Mouse (Mus musculus): ENCODE data around the gene Krt78. TPM values are rescaled to one million over a fixed set of nuclear protein-coding genes. Genes with fewer than 3 reads are reported as not detected.
A peak's percentile ranks its signal among the peaks of the same experiment; 100 is the strongest.

Krt78 gene
- polyA plus RNA-seq, 1 experiment from 2014 or later, result 0.08 TPM

GRCm38 (mm10) chr15:101990946-101991345 lies 36.9 kb upstream of the Krt78 start:
- H3K9ac ChIP-seq (ENCODE audit: low read depth, low read length), result no peak overlapping the region
- ATAC-seq, result no peak
- no peaks in the 10 kb centered on the region for H3K36me3 ChIP-seq (ENCODE audit: control insufficient read depth, insufficient read depth, low read length)
- H3K9me3 ChIP-seq (ENCODE audit: control insufficient read depth, low read length), result peaks cover 7% of the 10 kb centered on the region; the same call in 1 of the 2 replicates
- no peaks in the 10 kb centered on the region for H3K4me1 ChIP-seq (ENCODE audit: control insufficient read depth, insufficient read depth, low read depth, low read length)
- no peak overlapping the region for H3K27ac ChIP-seq (ENCODE audit: low read depth, low read length)
- no peak overlapping the region for H3K4me3 ChIP-seq (ENCODE audit: low read length)
- 90% methylated on average over 6 of the region's 6 CpGs for WGBS
- peaks cover 3% of the 10 kb centered on the region; the same call in 1 of the 2 replicates for H3K27me3 ChIP-seq (replicated peaks; ENCODE audit: control insufficient read depth, insufficient read depth, low read length)
- H3K4me2 ChIP-seq (ENCODE audit: low read length), result no peak overlapping the region

- Histone ChIP-seq H3K4me2 (ENCODE audit: low read length) (no peak overlapping the region), H3K9ac (ENCODE audit: low read depth, low read length) (no peak overlapping the region), H3K4me3 (ENCODE audit: low read length) (no peak overlapping the region), H3K27ac (ENCODE audit: low read depth, low read length) (no peak overlapping the region), H3K4me1 (ENCODE audit: control insufficient read depth, insufficient read depth, low read depth, low read length) (no peaks in the 10 kb centered on the region; the same call in 1 of the 2 replicates), H3K27me3 (replicated peaks; ENCODE audit: control insufficient read depth, insufficient read depth, low read length) (peaks cover 3% of the 10 kb centered on the region; the same call in 1 of the 2 replicates), H3K9me3 (ENCODE audit: control insufficient read depth, low read length) (no peaks in the 10 kb centered on the region), H3K36me3 (ENCODE audit: control insufficient read depth, insufficient read depth, low read length) (no peaks in the 10 kb centered on the region)
- no peak for ATAC-seq
- 65% methylated on average over 8 of the region's 8 CpGs for WGBS
Observed at GRCm38 (mm10) chr15:101988714-101989113, 34.6 kb upstream of the Krt78 start.

GRCm38 (mm10) chr15:101988119-101988518 lies 34.0 kb upstream of the Krt78 start:
- Histone ChIP-seq H3K9ac (ENCODE audit: low read depth, low read length) (no peak overlapping the region), H3K4me2 (ENCODE audit: low read length) (peak overlapping the region; percentile 33; the same call in 1 of the 2 replicates)
- 0 out of 2 replicates have a peak, but pooled peaks have one; percentile 28 for ATAC-seq

GRCm38 (mm10) chr15:101984746-101985145 lies 30.7 kb upstream of the Krt78 start:
- no peaks in the 10 kb centered on the region for H3K9me3 ChIP-seq (ENCODE audit: control insufficient read depth, low read length)
- H3K4me3 ChIP-seq (ENCODE audit: low read length), result no peak overlapping the region
- no peak for ATAC-seq
- peak overlapping the region; percentile 10; the same call in 1 of the 2 replicates for H3K4me2 ChIP-seq (ENCODE audit: low read length)
- H3K36me3 ChIP-seq (ENCODE audit: control insufficient read depth, insufficient read depth, low read length), result no peaks in the 10 kb centered on the region
- H3K27ac ChIP-seq (ENCODE audit: low read depth, low read length), result no peak overlapping the region
- peak overlapping the region; percentile 4; the same call in 1 of the 2 replicates for H3K9ac ChIP-seq (ENCODE audit: low read depth, low read length)
- WGBS, result 19% methylated on average over 6 of the region's 6 CpGs
- H3K27me3 ChIP-seq (replicated peaks; ENCODE audit: control insufficient read depth, insufficient read depth, low read length), result no peaks in the 10 kb centered on the region
- H3K4me1 ChIP-seq (ENCODE audit: control insufficient read depth, insufficient read depth, low read depth, low read length), result no peaks in the 10 kb centered on the region; the same call in 1 of the 2 replicates

More at GRCm38 (mm10) chr15:101988119-101988518, 34.0 kb upstream of the Krt78 start:
- Histone ChIP-seq H3K4me1 (ENCODE audit: control insufficient read depth, insufficient read depth, low read depth, low read length) (no peaks in the 10 kb centered on the region; the same call in 1 of the 2 replicates), H3K4me3 (ENCODE audit: low read length) (no peak overlapping the region), H3K27me3 (replicated peaks; ENCODE audit: control insufficient read depth, insufficient read depth, low read length) (peaks cover 3% of the 10 kb centered on the region; the same call in 1 of the 2 replicates), H3K36me3 (ENCODE audit: control insufficient read depth, insufficient read depth, low read length) (no peaks in the 10 kb centered on the region), H3K27ac (ENCODE audit: low read depth, low read length) (no peak overlapping the region), H3K9me3 (ENCODE audit: control insufficient read depth, low read length) (no peaks in the 10 kb centered on the region)
- WGBS, result under 1% methylated on average over 10 of the region's 10 CpGs

- H3K27ac ChIP-seq (ENCODE audit: low read depth, low read length), result peak overlapping the region; percentile 78
- no peaks in the 10 kb centered on the region for H3K27me3 ChIP-seq (replicated peaks; ENCODE audit: control insufficient read depth, insufficient read depth, low read length)
- ATAC-seq, result peak; percentile 97
- peak overlapping the region; percentile 58 for H3K4me2 ChIP-seq (ENCODE audit: low read length)
- H3K9me3 ChIP-seq (ENCODE audit: control insufficient read depth, low read length), result no peaks in the 10 kb centered on the region
- no peaks in the 10 kb centered on the region; the same call in 1 of the 2 replicates for H3K4me1 ChIP-seq (ENCODE audit: control insufficient read depth, insufficient read depth, low read depth, low read length)
- no peaks in the 10 kb centered on the region for H3K36me3 ChIP-seq (ENCODE audit: control insufficient read depth, insufficient read depth, low read length)
- 5% methylated on average over 15 of the region's 15 CpGs for WGBS
- H3K9ac ChIP-seq (ENCODE audit: low read depth, low read length), result peak overlapping the region; percentile 54
- H3K4me3 ChIP-seq (ENCODE audit: low read length), result peak overlapping the region; percentile 35
Observed at GRCm38 (mm10) chr15:101983949-101984601, 30.0 kb upstream of the Krt78 start.

GRCm38 (mm10) chr15:101983315-101983948 lies 29.3 kb upstream of the Krt78 start:
- Histone ChIP-seq H3K4me3 (ENCODE audit: low read length) (peak overlapping the region; percentile 35; the same call in 1 of the 2 replicates), H3K36me3 (ENCODE audit: control insufficient read depth, insufficient read depth, low read length) (no peaks in the 10 kb centered on the region), H3K27ac (ENCODE audit: low read depth, low read length) (peak overlapping the region; percentile 78), H3K4me2 (ENCODE audit: low read length) (peak overlapping the region; percentile 58), H3K4me1 (ENCODE audit: control insufficient read depth, insufficient read depth, low read depth, low read length) (no peaks in the 10 kb centered on the region; the same call in 1 of the 2 replicates), H3K9ac (ENCODE audit: low read depth, low read length) (no peak overlapping the region), H3K9me3 (ENCODE audit: control insufficient read depth, low read length) (no peaks in the 10 kb centered on the region), H3K27me3 (replicated peaks; ENCODE audit: control insufficient read depth, insufficient read depth, low read length) (no peaks in the 10 kb centered on the region)
- ATAC-seq, result peak; percentile 1; the same call in 1 of the 2 replicates
- 77% methylated on average over 13 of the region's 13 CpGs for WGBS

- Histone ChIP-seq H3K27ac (ENCODE audit: low read depth, low read length) (no peak overlapping the region), H3K4me3 (ENCODE audit: low read length) (no peak overlapping the region), H3K9me3 (ENCODE audit: control insufficient read depth, low read length) (no peaks in the 10 kb centered on the region), H3K27me3 (replicated peaks; ENCODE audit: control insufficient read depth, insufficient read depth, low read length) (no peaks in the 10 kb centered on the region), H3K9ac (ENCODE audit: low read depth, low read length) (no peak overlapping the region), H3K4me1 (ENCODE audit: control insufficient read depth, insufficient read depth, low read depth, low read length) (peaks cover 10% of the 10 kb centered on the region), H3K4me2 (ENCODE audit: low read length) (no peak overlapping the region), H3K36me3 (ENCODE audit: control insufficient read depth, insufficient read depth, low read length) (no peaks in the 10 kb centered on the region)
- ATAC-seq, result no peak
- 78% methylated on average over 6 of the region's 6 CpGs for WGBS
Observed at GRCm38 (mm10) chr15:101980849-101981248, 26.8 kb upstream of the Krt78 start.

GRCm38 (mm10) chr15:101977043-101977726 lies 23.1 kb upstream of the Krt78 start:
- Histone ChIP-seq H3K4me1 (ENCODE audit: control insufficient read depth, insufficient read depth, low read depth, low read length) (peaks cover 13% of the 10 kb centered on the region), H3K27me3 (replicated peaks; ENCODE audit: control insufficient read depth, insufficient read depth, low read length) (no peaks in the 10 kb centered on the region), H3K4me2 (ENCODE audit: low read length) (peak overlapping the region; percentile 95), H3K4me3 (ENCODE audit: low read length) (peak overlapping the region; percentile 46), H3K9me3 (ENCODE audit: control insufficient read depth, low read length) (no peaks in the 10 kb centered on the region), H3K9ac (ENCODE audit: low read depth, low read length) (peak overlapping the region; percentile 68), H3K36me3 (ENCODE audit: control insufficient read depth, insufficient read depth, low read length) (no peaks in the 10 kb centered on the region), H3K27ac (ENCODE audit: low read depth, low read length) (no peak overlapping the region)
- WGBS, result 5% methylated on average over 18 of the region's 39 CpGs
- ATAC-seq, result peak; percentile 78

- no peaks in the 10 kb centered on the region for H3K27me3 ChIP-seq (replicated peaks; ENCODE audit: control insufficient read depth, insufficient read depth, low read length)
- no peaks in the 10 kb centered on the region for H3K9me3 ChIP-seq (ENCODE audit: control insufficient read depth, low read length)
- 71% methylated on average over 3 of the region's 3 CpGs for WGBS
- no peak overlapping the region for H3K4me3 ChIP-seq (ENCODE audit: low read length)
- peak overlapping the region; percentile 95 for H3K4me2 ChIP-seq (ENCODE audit: low read length)
- no peak for ATAC-seq
- H3K9ac ChIP-seq (ENCODE audit: low read depth, low read length), result peak overlapping the region; percentile 68
- H3K36me3 ChIP-seq (ENCODE audit: control insufficient read depth, insufficient read depth, low read length), result no peaks in the 10 kb centered on the region
- H3K4me1 ChIP-seq (ENCODE audit: control insufficient read depth, insufficient read depth, low read depth, low read length), result peaks cover 13% of the 10 kb centered on the region
- H3K27ac ChIP-seq (ENCODE audit: low read depth, low read length), result no peak overlapping the region
Observed at GRCm38 (mm10) chr15:101976641-101977040, 22.6 kb upstream of the Krt78 start.
